Mouse (Mus musculus) heart, embryonic 14.5 days (tissue): ENCODE data around the gene Mkrn2. TPM values are rescaled to one million over a fixed set of nuclear protein-coding genes. Genes with fewer than 3 reads are reported as not detected.

ENCODE experiments used
- ATAC-seq: fragments of 200-750 bp; cut with Nextera tagmentation; 2 replicates; pipeline ENCODE4 v1.8.0; 2017; ENCODE audit warnings: low read depth, moderate TSS enrichment; ENCODE audit not compliant: insufficient number of reproducible peaks, insufficient read depth, low FRiP score
- H3K27ac ChIP-seq, 2 experiments: fragments of 200-500 bp in 1 of 2; fragments of 300-500 bp in 1 of 2; sonication (generic) in 1 of 2; replicated peaks in 1 of 2; 2 replicates each; pipeline ENCODE4 v1.5.1; 2012 to 2014; ENCODE audit warnings: low read depth in 2 of 2, low read length in 2 of 2, control low read depth in 1 of 2, mild to moderate bottlenecking in 1 of 2, mixed read lengths in 1 of 2; ENCODE audit not compliant: control insufficient read depth in 1 of 2, insufficient read depth in 1 of 2
- H3K27me3 ChIP-seq: fragments of 300-500 bp; sonication (generic); 2 replicates; pipeline ENCODE4 v1.6.1; 2014; ENCODE audit warnings: mild to moderate bottlenecking, low read length, control low read depth; ENCODE audit not compliant: control insufficient read depth, insufficient read depth
- H3K36me3 ChIP-seq: fragments of 300-500 bp; sonication (generic); 2 replicates; pipeline ENCODE4 v1.6.1; 2014; ENCODE audit warnings: mild to moderate bottlenecking, control low read depth, low read length, mixed read lengths; ENCODE audit not compliant: control insufficient read depth, insufficient read depth
- H3K4me1 ChIP-seq, 2 experiments: fragments of 200-500 bp in 1 of 2; fragments of 300-500 bp in 1 of 2; sonication (generic) in 1 of 2; 2 replicates each; pipeline ENCODE4 v1.6.1; 2012 to 2014; ENCODE audit warnings: low read length in 2 of 2, control low read depth in 1 of 2, mixed read lengths in 1 of 2; ENCODE audit not compliant: control insufficient read depth in 2 of 2, insufficient read depth in 2 of 2
- H3K4me2 ChIP-seq: fragments of 300-500 bp; sonication (generic); 2 replicates; pipeline ENCODE4 v1.6.1; 2014; ENCODE audit warnings: mild to moderate bottlenecking, low read length
- H3K4me3 ChIP-seq, 2 experiments: fragments of 200-500 bp in 1 of 2; fragments of 300-500 bp in 1 of 2; sonication (generic) in 1 of 2; 2 replicates each; pipeline ENCODE4 v1.5.1; 2012 to 2014; ENCODE audit warnings: low read length in 2 of 2, mild to moderate bottlenecking in 2 of 2, control low read depth in 1 of 2, low read depth in 1 of 2, moderate library complexity in 1 of 2; ENCODE audit not compliant: control insufficient read depth in 1 of 2, insufficient read depth in 1 of 2
- H3K9ac ChIP-seq: fragments of 300-500 bp; sonication (generic); 2 replicates; pipeline ENCODE4 v1.6.1; 2014; ENCODE audit warnings: mild to moderate bottlenecking, low read length
- H3K9me3 ChIP-seq: fragments of 300-500 bp; sonication (generic); 2 replicates; pipeline ENCODE4 v1.6.1; 2016; ENCODE audit warnings: low read length, control low read depth; ENCODE audit not compliant: control insufficient read depth
- WGBS: fragments of 180-500 bp; shearing (Covaris S2); extraction: QIAGEN DNeasy Blood & Tissue Kit; methylation state at CpG from one replicate; pipeline ENCODE4 v1.1.7; 2014; 5-methylcytosine and 5-hydroxymethylcytosine counted together
- polyA plus RNA-seq: library from polyadenylated mRNA; unstranded; fragments of >200 nt; fragmentation: Nextera tagmentation; extraction: Ambion mirVana; gene quantifications from 2 replicates; pipeline ENCODE4 v1.2.1, GENCODE M21; 2014

The Mkrn2 gene
- 26.8 and 29.6 TPM in 2 replicates for polyA plus RNA-seq

DNA sequence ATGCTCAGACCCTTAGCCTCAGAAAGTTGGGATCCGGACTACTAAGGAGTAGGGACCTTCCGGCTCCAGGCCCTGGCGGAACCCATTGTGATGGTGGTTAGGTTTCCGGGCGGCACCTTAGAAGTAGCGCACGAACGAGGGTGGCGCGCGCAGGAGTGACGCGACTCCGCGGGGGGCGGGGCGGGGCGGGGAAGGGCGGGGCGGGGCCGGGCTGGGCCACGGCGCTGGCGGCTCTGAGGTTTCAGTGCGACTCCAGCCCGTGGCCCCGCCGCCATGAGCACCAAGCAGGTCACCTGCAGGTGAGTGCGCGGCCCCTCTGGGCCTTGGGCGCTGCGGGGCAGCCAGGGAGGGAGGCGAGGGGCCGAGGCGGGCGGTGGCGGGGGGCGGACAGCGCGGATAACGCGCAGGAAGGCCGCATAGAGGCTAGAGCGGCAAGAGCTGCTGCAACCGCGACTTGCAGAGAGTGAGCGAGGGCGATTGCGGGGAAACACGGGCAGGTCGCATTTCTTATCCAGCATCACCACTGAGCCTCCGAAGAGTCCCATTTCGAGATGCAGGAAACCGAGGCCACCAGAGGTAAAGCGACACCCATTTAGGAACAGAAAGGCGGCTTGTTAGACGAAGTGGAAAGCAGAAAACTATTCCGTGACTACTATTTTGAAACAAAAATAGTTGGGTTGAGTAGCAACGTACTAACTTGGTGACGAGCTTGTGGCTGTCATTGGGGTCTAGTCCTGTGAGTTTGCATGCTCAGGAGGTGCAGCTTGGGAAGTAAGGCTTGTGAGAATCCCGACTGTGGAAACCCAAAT is at the start of gene Mkrn2:
TSS of gene Mkrn2 (plus strand) at position 188 of the 809 bp plus-strand sequence.
- Histone ChIP-seq H3K36me3 (peaks cover 9% of the 10 kb centered on the region; the same call in 1 of the 2 replicates), H3K4me3 (peak within 1 kb of the TSS; percentile 81 to 83), H3K4me2 (peak within 1 kb of the TSS; percentile 75), H3K27ac (peak within 1 kb of the TSS; percentile 12 to 77; a peak in 3 of 4 replicates), H3K9ac (peak within 1 kb of the TSS; percentile 87), H3K4me1 (peaks cover 2 to 10% of the 10 kb centered on the region in 2 experiments; a peak in 3 of 4 replicates), H3K27me3 (no peaks in the 10 kb centered on the region), H3K9me3 (peaks cover 4% of the 10 kb centered on the region; the same call in 1 of the 2 replicates)
- WGBS, result 1% methylated on average over 46 of the region's 61 CpGs
- peak; percentile 90 for ATAC-seq

DNA sequence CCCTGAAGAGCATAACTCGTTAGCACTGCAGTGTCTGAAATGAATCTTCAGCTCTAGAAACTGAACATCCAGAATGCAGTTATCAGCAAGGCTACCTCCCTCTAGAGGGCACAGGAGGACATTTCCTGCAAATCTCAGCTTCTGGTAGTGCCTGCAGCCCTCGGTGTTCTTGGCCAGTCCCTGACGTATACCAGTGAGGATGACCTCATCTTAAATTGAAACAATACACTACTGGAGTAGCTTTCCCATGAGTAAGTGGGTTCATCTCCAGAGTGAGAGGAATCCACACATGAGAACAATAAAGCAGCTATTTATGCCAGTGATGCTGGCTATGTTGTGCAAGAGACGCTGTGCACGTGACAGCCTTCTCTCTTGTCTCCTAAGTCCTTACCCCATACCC is 46.2 kb upstream of the Mkrn2 start:
- H3K4me1 ChIP-seq, result peaks cover 15 to 20% of the 10 kb centered on the region in 2 experiments
- no peaks in the 10 kb centered on the region for H3K9me3 ChIP-seq
- no peaks in the 10 kb centered on the region for H3K27me3 ChIP-seq
- H3K27ac ChIP-seq, result no peak overlapping the region
- ATAC-seq, result no peak
- WGBS, result 47% methylated on average over 5 of the region's 5 CpGs
- no peak overlapping the region for H3K4me2 ChIP-seq
- no peak overlapping the region for H3K4me3 ChIP-seq
- no peak overlapping the region for H3K9ac ChIP-seq
- peaks cover 41% of the 10 kb centered on the region for H3K36me3 ChIP-seq

GRCm38 (mm10) chr6:115558176-115558575 is 43.5 kb upstream of the Mkrn2 start:
- Histone ChIP-seq H3K9me3 (no peaks in the 10 kb centered on the region), H3K9ac (no peak overlapping the region), H3K27ac (no peak overlapping the region), H3K36me3 (peaks cover 45% of the 10 kb centered on the region), H3K27me3 (no peaks in the 10 kb centered on the region), H3K4me2 (no peak overlapping the region), H3K4me3 (no peak overlapping the region), H3K4me1 (peaks cover 15 to 20% of the 10 kb centered on the region in 2 experiments)
- WGBS, result 89% methylated on average over 2 of the region's 2 CpGs
- no peak for ATAC-seq

GRCm38 (mm10) chr6:115559651-115560632 is 41.8 kb upstream of the Mkrn2 start:
- peaks cover 40% of the 10 kb centered on the region for H3K36me3 ChIP-seq
- H3K9me3 ChIP-seq, result no peaks in the 10 kb centered on the region
- H3K27ac ChIP-seq, result peak overlapping the region; percentile 63 to 65
- no peaks in the 10 kb centered on the region for H3K27me3 ChIP-seq
- peak overlapping the region; percentile 23; the same call in 1 of the 2 replicates for H3K9ac ChIP-seq
- peak; percentile 78 for ATAC-seq
- H3K4me3 ChIP-seq, result no peak overlapping the region
- peak overlapping the region; percentile 46 for H3K4me2 ChIP-seq
- WGBS, result 32% methylated on average over 20 of the region's 21 CpGs
- peaks cover 15 to 20% of the 10 kb centered on the region in 2 experiments for H3K4me1 ChIP-seq

- Histone ChIP-seq H3K4me1 (no peaks in the 10 kb centered on the region; a peak in 1 of 4 replicates), H3K4me2 (no peak overlapping the region), H3K27me3 (no peaks in the 10 kb centered on the region), H3K27ac (no peak overlapping the region), H3K9me3 (0 out of 2 replicates have a peak, but pooled peaks cover 2% of the 10 kb centered on the region), H3K36me3 (peaks cover 75% of the 10 kb centered on the region), H3K4me3 (no peak overlapping the region), H3K9ac (no peak overlapping the region)
- no peak for ATAC-seq
- 86% methylated on average over 6 of the region's 6 CpGs for WGBS
Observed at GRCm38 (mm10) chr6:115565479-115566045, 36.1 kb upstream of the Mkrn2 start.

GRCm38 (mm10) chr6:115574171-115574570 is 27.5 kb upstream of the Mkrn2 start:
- Histone ChIP-seq H3K4me2 (no peak overlapping the region), H3K9ac (no peak overlapping the region), H3K27me3 (no peaks in the 10 kb centered on the region), H3K36me3 (peaks cover 64% of the 10 kb centered on the region), H3K27ac (no peak overlapping the region), H3K4me1 (no peaks in the 10 kb centered on the region), H3K9me3 (no peaks in the 10 kb centered on the region), H3K4me3 (no peak overlapping the region)
- no peak for ATAC-seq
- WGBS, result 85% methylated on average over 7 of the region's 7 CpGs

DNA sequence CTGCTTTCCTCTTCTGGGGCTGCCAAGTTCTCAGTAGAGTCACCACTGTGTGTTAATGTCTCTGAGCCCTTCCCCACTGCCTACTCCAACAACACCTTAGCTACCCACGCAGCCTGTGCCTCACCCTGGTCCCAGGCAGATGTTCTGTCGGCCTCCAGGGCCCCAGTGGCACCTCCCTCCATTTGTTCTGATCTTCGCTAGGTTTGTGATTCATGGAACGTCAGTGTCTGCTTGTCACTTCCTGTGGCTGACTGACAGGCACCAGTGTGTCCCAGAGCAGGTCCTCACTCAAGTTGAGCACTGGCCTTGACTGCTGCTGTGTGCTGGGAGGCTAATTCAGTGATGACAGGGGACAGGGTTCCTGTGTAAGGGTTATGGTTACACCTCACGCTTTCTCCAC is 24.3 kb upstream of the Mkrn2 start:
- no peak overlapping the region for H3K4me2 ChIP-seq
- H3K9me3 ChIP-seq, result no peaks in the 10 kb centered on the region
- no peak overlapping the region for H3K9ac ChIP-seq
- H3K27me3 ChIP-seq, result no peaks in the 10 kb centered on the region
- no peak overlapping the region for H3K4me3 ChIP-seq
- no peak overlapping the region for H3K27ac ChIP-seq
- no peak for ATAC-seq
- H3K4me1 ChIP-seq, result no peaks in the 10 kb centered on the region
- H3K36me3 ChIP-seq, result peaks cover 58% of the 10 kb centered on the region
- 77% methylated on average over 5 of the region's 5 CpGs for WGBS
